Mouse (Mus musculus): ENCODE data around the gene Opn1sw. TPM values are rescaled to one million over a fixed set of nuclear protein-coding genes. Genes with fewer than 3 reads are reported as not detected.
"Not testable (repeated sequence)": the region's sequence is repeated elsewhere in the genome, so short reads cannot be mapped to it uniquely, and the experiment has no call there.

Gene Opn1sw
- polyA plus RNA-seq, 1 experiment from 2014 or later, result 0.22 TPM

DNA sequence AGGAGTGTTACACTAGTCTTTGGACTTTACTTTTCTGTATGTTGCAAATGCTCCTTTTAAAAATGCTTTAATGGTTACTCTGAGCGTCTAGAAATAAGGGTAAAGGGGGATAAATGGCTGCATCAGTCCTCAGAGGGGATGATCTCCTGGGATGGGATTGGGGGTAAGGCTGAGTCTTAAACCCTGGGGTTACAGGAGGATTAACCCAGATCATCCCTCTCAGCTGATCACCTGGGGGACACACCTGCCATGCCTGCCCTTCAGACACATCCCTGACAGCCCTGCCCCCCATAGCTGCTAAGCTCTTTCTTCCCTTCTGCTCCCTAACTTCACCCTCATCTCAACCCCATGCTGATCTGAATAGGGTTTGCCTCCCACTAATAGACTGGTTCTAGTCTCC is 6.0 kb upstream of the Opn1sw start:
- Histone ChIP-seq H3K9ac (replicated peaks) (no peak overlapping the region), H3K9me3 (replicated peaks) (no peaks in the 10 kb centered on the region), H3K4me1 (peaks cover 23% of the 10 kb centered on the region), H3K27me3 (replicated peaks) (peaks cover 14% of the 10 kb centered on the region), H3K4me2 (no peak overlapping the region), H3K27ac (replicated peaks) (no peak overlapping the region), H3K36me3 (no peaks in the 10 kb centered on the region), H3K4me3 (replicated peaks) (no peak overlapping the region)
- ATAC-seq (ENCODE audit: low FRiP score), result no peak
- whole genome bisulfite sequencing, result 79% methylated on average over 1 of the region's 1 CpGs

DNA sequence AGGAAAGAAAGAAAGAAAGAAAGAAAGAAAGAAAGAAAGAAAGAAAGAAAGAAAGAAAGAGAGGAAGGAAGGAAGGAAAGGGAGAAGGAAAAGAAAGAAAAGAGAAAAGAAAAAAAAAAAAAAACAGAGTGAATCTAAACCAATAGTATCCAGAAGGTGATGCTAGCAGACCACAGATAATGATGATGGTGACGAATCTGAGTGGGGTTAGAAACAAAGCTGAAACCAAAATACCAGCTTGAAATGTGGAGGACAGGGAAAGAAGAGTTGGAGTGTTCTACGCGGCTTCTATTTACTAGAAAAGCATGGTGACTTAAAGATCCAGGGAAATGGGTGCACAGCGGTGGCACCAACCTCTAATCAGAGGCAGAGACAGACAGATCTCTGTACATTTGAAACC is 3.5 kb upstream of the Opn1sw start:
- Histone ChIP-seq H3K27ac (replicated peaks) (no peak overlapping the region), H3K9ac (replicated peaks) (no peak overlapping the region), H3K36me3 (no peaks in the 10 kb centered on the region), H3K4me2 (no peak overlapping the region), H3K4me3 (replicated peaks) (no peak overlapping the region), H3K4me1 (peaks cover 13% of the 10 kb centered on the region), H3K27me3 (replicated peaks) (peaks cover 14% of the 10 kb centered on the region), H3K9me3 (replicated peaks) (no peaks in the 10 kb centered on the region)
- WGBS, result 75% methylated on average over 4 of the region's 4 CpGs
- no peak for ATAC-seq (ENCODE audit: low FRiP score)

DNA sequence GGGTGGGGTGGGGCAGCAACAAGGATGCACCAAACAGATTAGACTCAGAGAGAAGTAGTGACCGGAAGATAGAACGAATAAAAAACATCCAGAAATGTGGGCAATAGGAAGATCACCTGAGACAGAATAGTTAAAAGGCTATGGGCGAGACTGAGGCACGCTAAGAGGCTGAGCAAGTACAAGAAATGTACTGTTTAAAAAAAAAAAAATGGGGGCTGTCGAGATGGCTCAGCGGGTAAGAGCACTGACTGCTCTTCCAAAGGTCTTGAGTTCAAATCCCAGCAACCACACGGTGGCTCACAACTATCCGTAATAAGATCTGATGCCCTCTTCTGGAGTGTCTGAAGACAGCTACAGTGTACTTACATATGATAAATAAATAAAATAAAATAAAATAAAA is 3.0 kb upstream of the Opn1sw start:
- not testable (repeated sequence) for H3K27ac ChIP-seq (replicated peaks); ATAC-seq (ENCODE audit: low FRiP score); H3K4me2 ChIP-seq; H3K4me3 ChIP-seq (replicated peaks); H3K9ac ChIP-seq (replicated peaks); H3K9me3 ChIP-seq (replicated peaks); H3K36me3 ChIP-seq
- H3K4me1 ChIP-seq, result peaks cover 13% of the 10 kb centered on the region
- WGBS, result 78% methylated on average over 8 of the region's 8 CpGs
- peaks cover 14% of the 10 kb centered on the region for H3K27me3 ChIP-seq (replicated peaks)

DNA sequence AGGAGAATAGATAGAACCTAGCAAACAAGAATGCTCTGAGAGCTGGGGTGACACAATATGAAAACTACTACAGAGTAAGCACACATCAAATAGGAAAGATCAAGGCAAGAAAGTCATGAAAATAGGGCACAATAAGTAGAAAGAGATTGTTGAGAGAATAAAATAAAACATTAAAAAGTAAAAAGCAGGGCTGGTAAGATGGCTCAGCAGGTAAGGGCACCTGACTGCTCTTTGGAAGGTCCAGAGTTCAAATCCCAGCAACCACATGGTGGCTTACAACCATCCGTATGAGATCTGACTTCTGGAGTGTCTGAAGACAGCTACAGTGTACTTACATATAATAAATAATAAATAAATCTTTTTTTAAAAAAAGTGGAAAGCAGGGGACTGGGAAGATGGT is 2.2 kb upstream of the Opn1sw start:
- not testable (repeated sequence) for ATAC-seq (ENCODE audit: low FRiP score); H3K9ac ChIP-seq (replicated peaks); H3K9me3 ChIP-seq (replicated peaks); H3K4me1 ChIP-seq; H3K4me3 ChIP-seq (replicated peaks); H3K4me2 ChIP-seq; H3K36me3 ChIP-seq; H3K27ac ChIP-seq (replicated peaks)
- H3K27me3 ChIP-seq (replicated peaks), result peaks cover 14% of the 10 kb centered on the region
- 93% methylated on average over 1 of the region's 1 CpGs for WGBS

DNA sequence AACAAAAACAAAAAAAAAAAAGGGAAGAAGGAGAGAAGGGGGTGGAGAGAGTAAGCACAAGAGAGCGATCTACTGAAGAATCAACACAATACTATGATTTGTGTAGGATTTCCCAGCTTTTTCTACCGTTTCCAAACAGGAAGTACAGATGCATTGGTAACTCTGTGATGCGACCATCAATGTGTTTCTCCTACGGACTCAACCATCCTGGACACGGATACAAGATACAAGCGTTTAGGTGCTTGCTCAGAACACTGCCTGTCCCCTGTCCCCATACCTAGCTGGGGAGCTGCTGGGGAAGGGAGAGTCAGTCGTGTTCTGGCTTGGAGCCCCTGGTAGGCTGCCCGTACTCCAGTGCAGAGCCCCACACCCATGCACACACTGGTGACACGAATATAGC is 1.2 kb upstream of the Opn1sw start:
- no peak overlapping the region for H3K4me3 ChIP-seq (replicated peaks)
- peaks cover 5% of the 10 kb centered on the region; the same call in 1 of the 2 replicates for H3K4me1 ChIP-seq
- H3K36me3 ChIP-seq, result no peaks in the 10 kb centered on the region
- no peak overlapping the region for H3K27ac ChIP-seq (replicated peaks)
- ATAC-seq (ENCODE audit: low FRiP score), result no peak
- peaks cover 11% of the 10 kb centered on the region for H3K27me3 ChIP-seq (replicated peaks)
- WGBS, result 58% methylated on average over 9 of the region's 9 CpGs
- H3K9me3 ChIP-seq (replicated peaks), result no peaks in the 10 kb centered on the region
- no peak overlapping the region for H3K9ac ChIP-seq (replicated peaks)
- H3K4me2 ChIP-seq, result no peak overlapping the region

DNA sequence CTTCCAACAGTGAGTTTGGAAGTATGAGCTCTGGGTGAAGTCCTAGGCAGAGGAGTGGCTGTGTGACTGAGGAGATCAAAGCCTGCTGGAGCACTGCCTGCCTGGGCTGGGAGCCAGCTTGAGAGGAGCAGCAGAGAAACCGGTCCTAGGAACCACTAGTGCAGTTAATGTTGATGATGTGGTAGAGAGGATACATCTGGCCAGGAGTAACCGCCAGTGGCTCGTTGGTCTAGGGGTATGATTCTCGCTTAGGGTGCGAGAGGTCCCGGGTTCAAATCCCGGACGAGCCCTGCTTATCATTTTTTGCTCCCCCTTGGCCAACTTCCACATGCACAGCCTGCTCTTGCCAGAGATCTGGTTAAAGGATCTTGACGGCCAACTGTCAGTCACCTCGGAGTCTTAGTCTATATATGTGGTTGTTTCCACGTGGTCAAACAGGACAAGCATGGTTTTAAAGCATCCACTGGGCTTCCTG is 375 bp upstream of the Opn1sw start:
- H3K27ac ChIP-seq (replicated peaks), result no peak overlapping the region
- ATAC-seq (ENCODE audit: low FRiP score), result peak; percentile 90
- H3K4me1 ChIP-seq, result peaks cover 5% of the 10 kb centered on the region; the same call in 1 of the 2 replicates
- no peaks in the 10 kb centered on the region for H3K9me3 ChIP-seq (replicated peaks)
- peak overlapping the region; percentile 42 for H3K4me2 ChIP-seq
- no peaks in the 10 kb centered on the region for H3K36me3 ChIP-seq
- no peak overlapping the region for H3K9ac ChIP-seq (replicated peaks)
- peaks cover 7% of the 10 kb centered on the region; the same call in 1 of the 2 replicates for H3K27me3 ChIP-seq (replicated peaks)
- 7% methylated on average over 11 of the region's 11 CpGs for WGBS
- H3K4me3 ChIP-seq (replicated peaks), result peak overlapping the region; percentile 29

DNA sequence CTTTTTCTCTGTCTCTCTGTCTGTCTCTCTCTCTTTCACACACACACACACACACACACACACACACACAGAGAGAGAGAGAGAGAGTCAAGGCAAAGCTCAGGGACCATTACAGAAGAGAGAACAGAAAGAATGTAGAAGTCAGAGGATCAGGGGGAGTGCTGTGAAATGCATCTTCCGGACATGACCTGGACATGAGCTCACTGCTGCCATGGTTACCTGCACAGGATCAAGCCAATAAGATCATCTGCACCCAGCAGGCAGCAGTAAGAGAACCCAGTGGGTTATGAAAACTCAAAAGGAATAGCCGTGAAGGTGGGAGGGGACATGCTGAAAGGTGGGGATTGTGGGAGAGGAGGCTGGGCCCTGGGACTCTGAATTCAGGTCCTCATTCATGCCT is 5.8 kb downstream of the Opn1sw start:
- WGBS, result 60% methylated on average over 2 of the region's 2 CpGs
- H3K36me3 ChIP-seq, result peaks cover 10% of the 10 kb centered on the region
- H3K4me1 ChIP-seq, result no peaks in the 10 kb centered on the region
- H3K27ac ChIP-seq (replicated peaks), result no peak overlapping the region
- H3K4me3 ChIP-seq (replicated peaks), result no peak overlapping the region
- H3K9ac ChIP-seq (replicated peaks), result no peak overlapping the region
- no peaks in the 10 kb centered on the region for H3K27me3 ChIP-seq (replicated peaks)
- H3K9me3 ChIP-seq (replicated peaks), result no peaks in the 10 kb centered on the region
- no peak for ATAC-seq (ENCODE audit: low FRiP score)
- H3K4me2 ChIP-seq, result no peak overlapping the region

DNA sequence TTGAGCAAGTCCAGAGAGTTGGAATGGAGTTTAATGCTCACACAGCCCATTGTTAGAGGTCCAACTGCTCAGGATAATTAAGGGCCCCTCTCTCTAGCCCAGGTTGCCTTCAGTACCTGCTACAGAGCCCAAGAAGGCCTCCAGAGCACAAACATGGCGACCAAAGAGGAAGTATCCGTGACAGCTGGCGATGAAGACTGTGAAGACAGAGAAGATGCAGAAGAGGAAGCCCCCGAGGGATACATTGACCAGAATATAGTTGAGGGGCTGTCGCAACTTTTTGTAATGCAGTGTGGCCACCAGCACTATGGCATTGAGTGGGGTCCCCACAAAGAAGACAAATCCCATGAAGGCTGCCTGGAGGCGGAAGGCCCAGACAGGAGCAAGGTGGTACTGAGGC is 8.3 kb downstream of the Opn1sw start:
- ATAC-seq (ENCODE audit: low FRiP score), result no peak
- no peaks in the 10 kb centered on the region for H3K27me3 ChIP-seq (replicated peaks)
- no peaks in the 10 kb centered on the region for H3K4me1 ChIP-seq
- H3K4me3 ChIP-seq (replicated peaks), result no peak overlapping the region
- 97% methylated on average over 6 of the region's 6 CpGs for WGBS
- H3K9me3 ChIP-seq (replicated peaks), result no peaks in the 10 kb centered on the region
- H3K4me2 ChIP-seq, result no peak overlapping the region
- no peak overlapping the region for H3K27ac ChIP-seq (replicated peaks)
- H3K36me3 ChIP-seq, result peaks cover 33% of the 10 kb centered on the region
- no peak overlapping the region for H3K9ac ChIP-seq (replicated peaks)

DNA sequence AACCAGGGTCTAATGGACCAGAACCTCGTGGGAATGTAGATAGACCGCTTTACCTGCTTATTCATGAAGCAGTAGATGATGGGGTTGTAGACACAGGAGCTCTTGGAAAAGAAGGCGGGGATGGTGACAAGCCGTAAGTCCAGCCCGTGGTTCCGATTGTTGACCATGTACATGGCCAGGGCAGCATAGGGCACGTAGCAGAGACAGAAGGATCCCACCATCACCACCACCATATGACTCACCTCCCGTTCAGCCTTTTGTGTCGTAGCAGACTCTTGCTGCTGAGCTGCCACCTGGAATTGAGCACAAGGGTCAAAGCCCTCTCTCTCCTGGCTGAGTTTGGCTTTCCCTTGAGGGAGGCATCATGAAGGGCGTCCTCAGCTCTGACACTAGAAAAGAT is 9.6 kb downstream of the Opn1sw start:
- WGBS, result 96% methylated on average over 10 of the region's 10 CpGs
- Histone ChIP-seq H3K4me1 (no peaks in the 10 kb centered on the region), H3K9ac (replicated peaks) (no peak overlapping the region), H3K27ac (replicated peaks) (no peak overlapping the region), H3K9me3 (replicated peaks) (no peaks in the 10 kb centered on the region), H3K27me3 (replicated peaks) (no peaks in the 10 kb centered on the region), H3K4me3 (replicated peaks) (no peak overlapping the region), H3K4me2 (no peak overlapping the region), H3K36me3 (peaks cover 46% of the 10 kb centered on the region)
- no peak for ATAC-seq (ENCODE audit: low FRiP score)

DNA sequence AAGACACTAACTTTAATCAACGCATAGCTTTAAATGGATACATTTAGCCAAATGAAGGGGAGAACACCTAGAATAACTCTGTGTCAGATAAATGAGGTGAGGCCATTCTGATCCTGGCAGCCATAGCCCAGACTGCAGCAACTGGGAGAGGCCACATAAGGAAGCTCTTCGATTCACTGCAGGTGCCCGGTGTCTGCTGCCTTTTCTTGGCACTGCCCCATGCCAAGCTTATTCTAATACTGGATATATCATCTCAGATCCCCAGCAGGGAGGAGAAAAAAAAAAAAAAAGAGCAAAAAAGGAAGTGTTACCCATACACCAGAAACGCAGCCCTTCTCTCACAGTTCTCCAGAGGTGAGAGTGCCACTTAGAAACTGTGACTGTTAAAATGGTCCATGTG is 10.9 kb downstream of the Opn1sw start:
- no peak for ATAC-seq (ENCODE audit: low FRiP score)
- no peak overlapping the region for H3K4me2 ChIP-seq
- peaks cover 55% of the 10 kb centered on the region for H3K36me3 ChIP-seq
- WGBS, result 93% methylated on average over 4 of the region's 4 CpGs
- H3K4me3 ChIP-seq (replicated peaks), result no peak overlapping the region
- no peak overlapping the region for H3K9ac ChIP-seq (replicated peaks)
- H3K27ac ChIP-seq (replicated peaks), result no peak overlapping the region
- no peaks in the 10 kb centered on the region for H3K9me3 ChIP-seq (replicated peaks)
- H3K27me3 ChIP-seq (replicated peaks), result no peaks in the 10 kb centered on the region
- H3K4me1 ChIP-seq, result no peaks in the 10 kb centered on the region

DNA sequence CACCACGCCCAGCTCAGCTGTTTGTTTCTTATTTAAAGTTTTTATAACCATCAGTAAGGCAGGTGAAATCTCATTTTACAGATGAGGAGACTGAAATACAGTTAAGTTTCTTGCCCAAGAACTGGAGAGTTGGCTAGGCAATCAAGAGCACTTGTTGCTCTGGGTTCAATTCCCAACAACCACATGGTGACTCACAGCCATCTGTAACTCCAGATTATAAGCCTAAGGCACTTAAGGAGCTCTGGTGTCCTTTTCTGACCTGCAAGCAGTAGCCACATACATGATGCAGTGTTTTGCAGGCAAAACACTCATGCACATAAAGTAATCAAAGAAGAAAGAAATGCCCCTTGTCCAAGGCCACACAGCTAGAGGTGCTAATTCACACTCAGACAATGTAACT is 23.0 kb downstream of the Opn1sw start:
- 90% methylated on average over 1 of the region's 1 CpGs for WGBS
- H3K27me3 ChIP-seq (replicated peaks), result no peaks in the 10 kb centered on the region
- no peak overlapping the region for H3K4me2 ChIP-seq
- ATAC-seq (ENCODE audit: low FRiP score), result no peak
- H3K4me1 ChIP-seq, result peaks cover 6% of the 10 kb centered on the region
- no peak overlapping the region for H3K4me3 ChIP-seq (replicated peaks)
- no peaks in the 10 kb centered on the region for H3K9me3 ChIP-seq (replicated peaks)
- peaks cover 30% of the 10 kb centered on the region for H3K36me3 ChIP-seq
- H3K27ac ChIP-seq (replicated peaks), result no peak overlapping the region
- H3K9ac ChIP-seq (replicated peaks), result no peak overlapping the region

DNA sequence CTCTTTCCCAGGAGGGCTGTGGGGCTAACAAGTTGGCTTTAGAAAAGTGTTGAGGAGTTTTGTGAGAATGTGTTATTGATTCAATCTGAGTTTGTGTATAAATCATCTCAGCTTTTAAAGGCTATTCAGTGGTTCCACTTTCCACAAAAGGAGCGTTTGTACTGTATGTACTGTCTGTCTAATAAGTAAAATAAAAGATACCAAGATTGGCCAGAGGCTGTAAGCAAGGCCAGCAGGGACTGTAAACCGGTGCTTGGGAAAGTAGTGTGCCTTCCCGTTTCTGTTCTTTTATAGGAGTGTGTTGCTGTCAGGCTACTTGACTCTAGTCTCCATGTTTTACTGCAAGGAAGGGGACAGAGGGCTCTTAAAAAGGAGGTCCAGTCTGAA is 25.1 kb downstream of the Opn1sw start:
- no peak overlapping the region for H3K9ac ChIP-seq (replicated peaks)
- 0 out of 2 replicates have a peak overlapping the region, but pooled peaks have one; percentile 61 for H3K27ac ChIP-seq (replicated peaks)
- H3K36me3 ChIP-seq, result peaks cover 28% of the 10 kb centered on the region
- WGBS, result 72% methylated on average over 3 of the region's 3 CpGs
- H3K4me1 ChIP-seq, result peaks cover 6% of the 10 kb centered on the region
- no peak overlapping the region for H3K4me2 ChIP-seq
- H3K9me3 ChIP-seq (replicated peaks), result no peaks in the 10 kb centered on the region
- no peak overlapping the region for H3K4me3 ChIP-seq (replicated peaks)
- ATAC-seq (ENCODE audit: low FRiP score), result no peak
- H3K27me3 ChIP-seq (replicated peaks), result no peaks in the 10 kb centered on the region

Data from neural tube, embryonic 15.5 days (tissue).